Mouse (Mus musculus) kidney, embryonic 16.5 days (tissue): ENCODE results near the gene Kprp. TPM values are rescaled to one million over a fixed set of nuclear protein-coding genes. Genes with fewer than 3 reads are reported as not detected.
"Not testable (repeated sequence)": the region's sequence is repeated elsewhere in the genome, so short reads cannot be mapped to it uniquely, and the experiment has no call there.

Experiments
- ATAC-seq: fragments of 200-750 bp; cut with Nextera tagmentation; 2 replicates; pipeline ENCODE4 v1.8.0; 2017; ENCODE audit warnings: moderate TSS enrichment; ENCODE audit not compliant: low FRiP score, low TSS enrichment
- H3K27ac ChIP-seq: fragments of 300-500 bp; sonication (generic); 2 replicates; pipeline ENCODE4 v1.5.1; 2014; ENCODE audit warnings: low read length
- H3K27me3 ChIP-seq: fragments of 300-500 bp; sonication (generic); 2 replicates; pipeline ENCODE4 v1.6.1; 2014; ENCODE audit warnings: low read length, control low read depth, mixed read lengths; ENCODE audit not compliant: insufficient read depth
- H3K36me3 ChIP-seq: fragments of 300-500 bp; sonication (generic); 2 replicates; pipeline ENCODE4 v1.6.1; 2014; ENCODE audit warnings: low read length, control low read depth, mixed read lengths; ENCODE audit not compliant: insufficient read depth
- H3K4me1 ChIP-seq: fragments of 300-500 bp; sonication (generic); 2 replicates; pipeline ENCODE4 v1.6.1; 2014; ENCODE audit warnings: low read length, control low read depth, mixed read lengths; ENCODE audit not compliant: insufficient read depth
- H3K4me2 ChIP-seq: fragments of 300-500 bp; sonication (generic); replicated peaks from 2 replicates; pipeline ENCODE4 v1.6.1; 2014; ENCODE audit warnings: low read depth, low read length
- H3K4me3 ChIP-seq: fragments of 300-500 bp; sonication (generic); 2 replicates; pipeline ENCODE4 v1.5.1; 2014; ENCODE audit warnings: mild to moderate bottlenecking, low read length
- H3K9ac ChIP-seq: fragments of 300-500 bp; sonication (generic); replicated peaks from 2 replicates; pipeline ENCODE4 v1.6.1; 2014; ENCODE audit warnings: low read length
- H3K9me3 ChIP-seq: fragments of 300-500 bp; sonication (generic); 2 replicates; pipeline ENCODE4 v1.6.1; 2016; ENCODE audit warnings: low read length, control low read depth
- WGBS: fragments of 180-500 bp; shearing (Covaris S2); extraction: QIAGEN DNeasy Blood & Tissue Kit; methylation state at CpG from one replicate; pipeline ENCODE4 v1.1.7; 2014; 5-methylcytosine and 5-hydroxymethylcytosine counted together
- polyA plus RNA-seq: library from polyadenylated mRNA; unstranded; fragments of >200 nt; fragmentation: Nextera tagmentation; extraction: Ambion mirVana; gene quantifications from 2 replicates; pipeline ENCODE4 v1.2.1, GENCODE M21; 2015

Gene Kprp
- polyA plus RNA-seq, result 0.07 TPM in 1 of 2 replicates, not detected in the other

GRCm38 (mm10) chr3:92827108-92827507, at the start of gene Kprp:
Gene Kprp (minus strand): TSS chr3:92827247.
- no peak within 1 kb of the TSS for H3K9ac ChIP-seq
- no peaks in the 10 kb centered on the region for H3K27me3 ChIP-seq
- no peak for ATAC-seq
- no peak within 1 kb of the TSS for H3K4me2 ChIP-seq
- no peak within 1 kb of the TSS for H3K4me3 ChIP-seq
- H3K9me3 ChIP-seq, result no peaks in the 10 kb centered on the region
- 39% methylated on average over 1 of the region's 1 CpGs for WGBS
- H3K27ac ChIP-seq, result no peak within 1 kb of the TSS
- H3K36me3 ChIP-seq, result no peaks in the 10 kb centered on the region
- no peaks in the 10 kb centered on the region for H3K4me1 ChIP-seq

- no peaks in the 10 kb centered on the region for H3K9me3 ChIP-seq
- no peak for ATAC-seq
- H3K4me3 ChIP-seq, result no peak overlapping the region
- H3K27ac ChIP-seq, result no peak overlapping the region
- no peak overlapping the region for H3K4me2 ChIP-seq
- no peak overlapping the region for H3K9ac ChIP-seq
- no peaks in the 10 kb centered on the region for H3K36me3 ChIP-seq
- H3K4me1 ChIP-seq, result no peaks in the 10 kb centered on the region
- H3K27me3 ChIP-seq, result no peaks in the 10 kb centered on the region
- WGBS, result 88% methylated on average over 3 of the region's 3 CpGs
These were observed 47.1 kb upstream of the Kprp start for GRCm38 (mm10) chr3:92874180-92874579.

GRCm38 (mm10) chr3:92870116-92870515, 43.1 kb upstream of the Kprp start, which contains the start of gene 2310050C09Rik:
Gene 2310050C09Rik (minus strand): TSS chr3:92870216.
- Histone ChIP-seq H3K27ac (no peak within 1 kb of the TSS), H3K27me3 (no peaks in the 10 kb centered on the region), H3K9me3 (no peaks in the 10 kb centered on the region), H3K4me3 (no peak within 1 kb of the TSS), H3K9ac (no peak within 1 kb of the TSS), H3K4me1 (no peaks in the 10 kb centered on the region), H3K36me3 (no peaks in the 10 kb centered on the region), H3K4me2 (no peak within 1 kb of the TSS)
- 56% methylated on average over 4 of the region's 4 CpGs for WGBS
- no peak for ATAC-seq

GRCm38 (mm10) chr3:92851186-92851585, 24.1 kb upstream of the Kprp start, which contains the start of gene Lce1l:
Gene Lce1l (minus strand): TSS chr3:92851286.
- Histone ChIP-seq H3K4me2 (no peak within 1 kb of the TSS), H3K4me3 (no peak within 1 kb of the TSS), H3K27ac (no peak within 1 kb of the TSS), H3K9me3 (no peaks in the 10 kb centered on the region), H3K4me1 (no peaks in the 10 kb centered on the region), H3K9ac (no peak within 1 kb of the TSS), H3K36me3 (no peaks in the 10 kb centered on the region), H3K27me3 (no peaks in the 10 kb centered on the region)
- WGBS, result 81% methylated on average over 3 of the region's 3 CpGs
- no peak for ATAC-seq

- Histone ChIP-seq H3K9ac (no peak overlapping the region), H3K4me1 (no peaks in the 10 kb centered on the region), H3K9me3 (no peaks in the 10 kb centered on the region), H3K27ac (no peak overlapping the region), H3K36me3 (no peaks in the 10 kb centered on the region), H3K4me2 (no peak overlapping the region), H3K27me3 (no peaks in the 10 kb centered on the region), H3K4me3 (no peak overlapping the region)
- no peak for ATAC-seq
- WGBS, result 42% methylated on average over 1 of the region's 1 CpGs
These were observed 1.2 kb downstream of the Kprp start for GRCm38 (mm10) chr3:92825808-92826207.

GRCm38 (mm10) chr3:92816036-92816435, 11.0 kb downstream of the Kprp start:
- 87% methylated on average over 2 of the region's 2 CpGs for WGBS
- ATAC-seq, H3K9ac ChIP-seq: not testable (repeated sequence)

GRCm38 (mm10) chr3:92815581-92815980, 11.5 kb downstream of the Kprp start:
- Histone ChIP-seq H3K4me1 (no peaks in the 10 kb centered on the region), H3K9me3 (no peaks in the 10 kb centered on the region), H3K4me3 (no peak overlapping the region), H3K27me3 (no peaks in the 10 kb centered on the region), H3K9ac (no peak overlapping the region), H3K4me2 (no peak overlapping the region), H3K27ac (no peak overlapping the region), H3K36me3 (no peaks in the 10 kb centered on the region)
- ATAC-seq, result no peak
- 91% methylated on average over 3 of the region's 3 CpGs for WGBS

More at GRCm38 (mm10) chr3:92816036-92816435, 11.0 kb downstream of the Kprp start:
- H3K36me3 ChIP-seq, H3K27ac ChIP-seq, H3K4me2 ChIP-seq, H3K4me1 ChIP-seq, H3K4me3 ChIP-seq, H3K9me3 ChIP-seq, H3K27me3 ChIP-seq: not testable (repeated sequence)

GRCm38 (mm10) chr3:92807791-92808190, 19.3 kb downstream of the Kprp start, which contains the start of gene Lce1k:
Gene Lce1k (minus strand): TSS chr3:92807891.
- no peaks in the 10 kb centered on the region for H3K9me3 ChIP-seq
- ATAC-seq, result no peak

GRCm38 (mm10) chr3:92790414-92790813, 36.6 kb downstream of the Kprp start, which contains the start of gene Lce1j:
Gene Lce1j (minus strand): TSS chr3:92790514.
- Histone ChIP-seq H3K4me1 (no peaks in the 10 kb centered on the region), H3K27ac (no peak within 1 kb of the TSS), H3K27me3 (no peaks in the 10 kb centered on the region), H3K36me3 (no peaks in the 10 kb centered on the region), H3K4me3 (no peak within 1 kb of the TSS), H3K9ac (no peak within 1 kb of the TSS), H3K4me2 (no peak within 1 kb of the TSS), H3K9me3 (no peaks in the 10 kb centered on the region)
- WGBS, result 91% methylated on average over 1 of the region's 1 CpGs
- no peak for ATAC-seq

More at GRCm38 (mm10) chr3:92807791-92808190, 19.3 kb downstream of the Kprp start, which contains the start of gene Lce1k:
- no peak within 1 kb of the TSS for H3K4me3 ChIP-seq
- H3K27ac ChIP-seq, result no peak within 1 kb of the TSS
- no peak within 1 kb of the TSS for H3K9ac ChIP-seq
- no peaks in the 10 kb centered on the region for H3K27me3 ChIP-seq
- no peaks in the 10 kb centered on the region for H3K36me3 ChIP-seq
- no peaks in the 10 kb centered on the region for H3K4me1 ChIP-seq
- H3K4me2 ChIP-seq, result no peak within 1 kb of the TSS

- ATAC-seq, result no peak
- Histone ChIP-seq H3K36me3 (no peaks in the 10 kb centered on the region), H3K9me3 (no peaks in the 10 kb centered on the region), H3K9ac (no peak within 1 kb of the TSS), H3K4me2 (no peak within 1 kb of the TSS), H3K4me1 (no peaks in the 10 kb centered on the region), H3K27me3 (no peaks in the 10 kb centered on the region), H3K4me3 (no peak within 1 kb of the TSS), H3K27ac (no peak within 1 kb of the TSS)
- WGBS, result 86% methylated on average over 1 of the region's 1 CpGs
These were observed 48.2 kb downstream of the Kprp start, which contains the start of gene Lce1i for GRCm38 (mm10) chr3:92778799-92779198. Gene Lce1i (minus strand): TSS chr3:92778899.
